Mouse (Mus musculus) ES-E14 (cell line): ENCODE data around the gene Fgf11.

Experiments
- CHD2 ChIP-seq: IDR thresholded peaks from 2 replicates; pipeline ENCODE4 v1.6.1; 2014; ENCODE audit warnings: mild to moderate bottlenecking, low read depth, low read length, inconsistent platforms
- HCFC1 ChIP-seq: IDR thresholded peaks from 2 replicates; pipeline ENCODE4 v1.6.1; 2012; ENCODE audit warnings: low read length, inconsistent platforms, borderline replicate concordance; ENCODE audit not compliant: insufficient read depth
- MAFK ChIP-seq: IDR thresholded peaks from 2 replicates; pipeline ENCODE4 v1.6.1; 2014; ENCODE audit warnings: mild to moderate bottlenecking, low read depth, low read length, inconsistent platforms; ENCODE audit not compliant: insufficient read depth
- ZC3H11A ChIP-seq: IDR thresholded peaks from 2 replicates; pipeline ENCODE4 v1.6.1; 2012; ENCODE audit warnings: low read depth, mild to moderate bottlenecking, inconsistent platforms, low read length, borderline replicate concordance
- ZNF384 ChIP-seq: IDR thresholded peaks from 2 replicates; pipeline ENCODE4 v1.6.1; 2012; ENCODE audit warnings: low read depth, low read length, inconsistent platforms

DNA sequence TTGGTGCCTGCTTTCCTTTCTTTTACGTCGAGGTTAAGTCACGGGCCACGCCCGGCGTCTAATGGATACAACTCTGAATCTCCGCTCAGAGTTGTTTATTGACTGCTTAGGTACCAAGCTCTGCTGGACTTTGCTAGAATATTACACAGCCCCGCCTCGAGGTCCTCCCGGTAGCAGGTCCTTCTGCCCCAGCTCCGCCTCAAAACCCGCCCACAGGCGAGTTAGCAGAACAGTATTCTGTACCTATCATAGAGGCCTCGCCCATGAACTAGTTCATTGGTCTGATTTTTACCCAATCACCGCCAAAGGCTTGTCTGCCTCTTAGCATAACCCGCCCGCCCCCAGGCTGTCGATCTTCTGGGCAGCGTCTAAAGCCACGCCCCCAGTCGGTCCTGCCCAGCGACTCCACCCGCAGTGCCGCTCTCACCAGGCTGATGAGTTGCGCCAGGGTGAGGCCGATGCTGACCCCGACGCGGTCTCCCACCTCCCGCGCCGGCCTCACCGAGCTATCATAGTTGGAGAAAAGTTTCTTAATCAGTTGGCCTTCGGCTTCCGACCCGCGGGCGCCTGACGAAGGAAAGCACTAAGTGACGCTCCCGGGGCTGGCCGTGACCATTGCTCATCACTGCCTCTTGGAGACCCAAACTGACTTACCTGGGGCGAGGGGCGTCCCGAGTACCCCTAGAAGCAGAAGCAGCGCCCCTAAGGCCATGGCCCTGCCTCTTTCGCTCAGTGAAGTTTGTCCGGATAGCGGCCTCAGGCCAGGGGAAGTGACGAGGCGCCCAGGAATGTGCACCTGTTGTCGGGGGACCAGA is 6.3 kb downstream of the Fgf11 start, which contains the start of gene Chrnb1:
- TF ChIP-seq ZC3H11A (no peak), CHD2 (no peak), MAFK (no peak), HCFC1 (no peak), ZNF384 (no peak)
